Mouse (Mus musculus) CD8-positive naive resting alpha-beta T cell, adult 2 months (primary cell): Measurements from ENCODE around the gene Kcnt2.

Source experiments
- DNase-seq, 2 experiments: peaks; one replicate each; pipeline ENCODE4 v3.0.0; 2022; ENCODE audit warnings: low read depth in 2 of 2, low spot score in 2 of 2

Gene Kcnt2

GRCm38 (mm10) chr1:140491406-140491805, 245.4 kb downstream of the Kcnt2 start:
- no peak for DNase-seq

- no peak for DNase-seq
Observed at GRCm38 (mm10) chr1:140492237-140492636, 246.3 kb downstream of the Kcnt2 start.

- no peak for DNase-seq
Observed at GRCm38 (mm10) chr1:140513451-140513850, 267.5 kb downstream of the Kcnt2 start.

- no peak for DNase-seq
Observed at GRCm38 (mm10) chr1:140531285-140531908, 285.4 kb downstream of the Kcnt2 start.

GRCm38 (mm10) chr1:140534849-140535248, 288.9 kb downstream of the Kcnt2 start:
- DNase-seq, result no peak

GRCm38 (mm10) chr1:140542066-140542465, 296.1 kb downstream of the Kcnt2 start:
- no peak for DNase-seq

GRCm38 (mm10) chr1:140548711-140549110, 302.8 kb downstream of the Kcnt2 start:
- DNase-seq, result no peak

- DNase-seq, result no peak
Observed at GRCm38 (mm10) chr1:140560801-140561200, 314.8 kb downstream of the Kcnt2 start.

GRCm38 (mm10) chr1:140572141-140572540, 326.2 kb downstream of the Kcnt2 start:
- DNase-seq, result no peak

- no peak for DNase-seq
Observed at GRCm38 (mm10) chr1:140578607-140579006, 332.6 kb downstream of the Kcnt2 start.

GRCm38 (mm10) chr1:140588302-140588701, 342.3 kb downstream of the Kcnt2 start:
- no peak for DNase-seq

- no peak for DNase-seq
Observed at GRCm38 (mm10) chr1:140608765-140609297, 362.9 kb downstream of the Kcnt2 start.

GRCm38 (mm10) chr1:140613101-140613500, 367.1 kb downstream of the Kcnt2 start:
- DNase-seq, result no peak

GRCm38 (mm10) chr1:140614840-140615239, 368.9 kb downstream of the Kcnt2 start:
- no peak for DNase-seq

GRCm38 (mm10) chr1:140618164-140618563, 372.2 kb downstream of the Kcnt2 start:
- DNase-seq, result no peak

GRCm38 (mm10) chr1:140624918-140625317, 379.0 kb downstream of the Kcnt2 start:
- DNase-seq, result no peak

- DNase-seq, result no peak
Observed at GRCm38 (mm10) chr1:140659607-140660340, 413.8 kb downstream of the Kcnt2 start.

- no peak for DNase-seq
Observed at GRCm38 (mm10) chr1:140660751-140661403, 414.9 kb downstream of the Kcnt2 start.

- no peak for DNase-seq
Observed at GRCm38 (mm10) chr1:140661404-140661787, 415.4 kb downstream of the Kcnt2 start.
